In genomic region chrX:7765281-7765670, GRCm38 (mm10) we compare ENCODE assay signal across 8 mouse cellular contexts. TPM values are rescaled to one million over a fixed set of nuclear protein-coding genes. Genes with fewer than 3 reads are reported as not detected.
DNase-seq lines count a peak whose midpoint lies in the region; ATAC-seq and TF ChIP-seq lines count a peak whose summit lies in the region.

No protein-coding gene starts in this region.

- TF ChIP-seq CTCF in small intestine, adult 2 months (IDR thresholded peaks at IDR 0.05; ENCODE audit: extremely low read depth, insufficient read length, insufficient replicate concordance, low read depth, low read length) = no peak

- H3K9ac ChIP-seq in lung, embryonic 15.5 days = 0 out of 2 replicates have a peak overlapping the region, but pooled peaks have one; percentile 7
- H3K9ac ChIP-seq in forebrain, embryonic 13.5 days = peak overlapping the region; percentile 37; the same call in 1 of the 2 replicates
- H3K9ac ChIP-seq in limb, embryonic 13.5 days = peak overlapping the region; percentile 25; the same call in 1 of the 2 replicates

- peak overlapping the region; percentile 67 for H3K4me3 ChIP-seq in lung, embryonic 15.5 days
- peak overlapping the region; percentile 61 for H3K4me3 ChIP-seq in forebrain, embryonic 13.5 days
- peak overlapping the region; percentile 71 for H3K4me3 ChIP-seq in limb, embryonic 13.5 days
- peak overlapping the region; percentile 14 for H3K4me3 ChIP-seq in small intestine, adult 2 months (ENCODE audit: low read depth, low read length)

- no peak for DNase-seq in lung, postnatal 25 days (ENCODE audit: low spot score)
- DNase-seq in gastrocnemius, adult 8-10 months (ENCODE audit: low spot score in 2 of 2) = no peak
- no peak for DNase-seq in gastrocnemius, postnatal 25 days
- DNase-seq in gastrocnemius, adult 18-20 months (ENCODE audit: low spot score) = no peak

- peaks cover 18% of the 10 kb centered on the region for H3K36me3 ChIP-seq in lung, embryonic 15.5 days
- peaks cover 30% of the 10 kb centered on the region; the same call in 1 of the 2 replicates for H3K36me3 ChIP-seq in forebrain, embryonic 13.5 days (ENCODE audit: poor library complexity, severe bottlenecking)
- peaks cover 39% of the 10 kb centered on the region for H3K36me3 ChIP-seq in limb, embryonic 13.5 days
- peaks cover 31% of the 10 kb centered on the region for H3K36me3 ChIP-seq in small intestine, adult 2 months (ENCODE audit: control insufficient read depth, insufficient read depth, low read length)

- peak overlapping the region; percentile 66 for H3K4me2 ChIP-seq in lung, embryonic 15.5 days
- H3K4me2 ChIP-seq in forebrain, embryonic 13.5 days = peak overlapping the region; percentile 70
- H3K4me2 ChIP-seq in limb, embryonic 13.5 days (replicated peaks) = peak overlapping the region; percentile 71

- no peaks in the 10 kb centered on the region for H3K27me3 ChIP-seq in lung, embryonic 15.5 days
- H3K27me3 ChIP-seq in forebrain, embryonic 13.5 days = no peaks in the 10 kb centered on the region
- H3K27me3 ChIP-seq in limb, embryonic 13.5 days = no peaks in the 10 kb centered on the region
- H3K27me3 ChIP-seq in small intestine, adult 2 months (ENCODE audit: control insufficient read depth, insufficient read depth, low read length) = no peaks in the 10 kb centered on the region

- no peak for ATAC-seq in lung, embryonic 15.5 days (ENCODE audit: borderline replicate concordance, extremely low read depth, low FRiP score, low TSS enrichment)
- ATAC-seq in forebrain, embryonic 13.5 days = no peak
- ATAC-seq in limb, embryonic 13.5 days (ENCODE audit: low FRiP score, low read depth) = no peak

- no peak for TF ChIP-seq POLR2A in small intestine, adult 2 months (IDR thresholded peaks at IDR 0.05; ENCODE audit: low read depth, low read length)

- 19% methylated on average over 11 of the region's 13 CpGs for WGBS in lung, embryonic 15.5 days
- 26% methylated on average over 12 of the region's 13 CpGs for WGBS in forebrain, embryonic 13.5 days
- WGBS in limb, embryonic 13.5 days = 37% methylated on average over 12 of the region's 13 CpGs
- WGBS in small intestine, adult 2 months = 42% methylated on average over 13 of the region's 13 CpGs

- no peaks in the 10 kb centered on the region for H3K9me3 ChIP-seq in lung, embryonic 15.5 days
- H3K9me3 ChIP-seq in forebrain, embryonic 13.5 days (replicated peaks) = no peaks in the 10 kb centered on the region
- H3K9me3 ChIP-seq in limb, embryonic 13.5 days = no peaks in the 10 kb centered on the region

- H3K4me1 ChIP-seq in lung, embryonic 15.5 days = peaks cover 17% of the 10 kb centered on the region
- peaks cover 21% of the 10 kb centered on the region for H3K4me1 ChIP-seq in forebrain, embryonic 13.5 days
- peaks cover 19% of the 10 kb centered on the region for H3K4me1 ChIP-seq in limb, embryonic 13.5 days
- peaks cover 2% of the 10 kb centered on the region; the same call in 1 of the 2 replicates for H3K4me1 ChIP-seq in small intestine, adult 2 months (ENCODE audit: control insufficient read depth, insufficient read depth, insufficient read length, low read length)

- H3K27ac ChIP-seq in lung, embryonic 15.5 days = peak overlapping the region; percentile 56; the same call in 1 of the 2 replicates
- no peak overlapping the region for H3K27ac ChIP-seq in forebrain, embryonic 13.5 days
- no peak overlapping the region for H3K27ac ChIP-seq in limb, embryonic 13.5 days
- no peak overlapping the region for H3K27ac ChIP-seq in small intestine, adult 2 months (ENCODE audit: insufficient read depth, low read depth, low read length)

RNA-seq across cellular contexts. Expression of gene Tfe3, which starts 2.9 kb away (rescaled TPM):
- polyA plus RNA-seq in lung, embryonic 15.5 days (2015; fragmentation: Nextera tagmentation; extraction: Ambion mirVana) = 29.2 and 30.5 TPM in 2 replicates
- 20.0 and 23.8 TPM in 2 replicates for polyA plus RNA-seq in forebrain, embryonic 13.5 days (2015; fragmentation: Nextera tagmentation; extraction: Ambion mirVana)
- 26.4 and 27.6 TPM in 2 replicates for polyA plus RNA-seq in limb, embryonic 13.5 days (2015; fragmentation: Nextera tagmentation; extraction: Ambion mirVana)
- polyA plus RNA-seq in small intestine, adult 2 months (2012; rRNA removed) = 19.5 and 23.0 TPM in 2 replicates
- total RNA-seq in gastrocnemius, adult 8-10 months (2022) = 1 to 10 TPM; 6.0 to 8.1 (median 7.6) TPM
- 1 to 10 TPM; 6.1 to 8.2 TPM for total RNA-seq in gastrocnemius, postnatal 25 days (2021)
- 1 to 10 TPM; 7.9 to 9.2 TPM for total RNA-seq in gastrocnemius, adult 18-20 months (2021)

RNA-seq across cellular contexts. Expression of gene Ccdc120, which starts 14.6 kb away (rescaled TPM):
- polyA plus RNA-seq in lung, embryonic 15.5 days (2015; fragmentation: Nextera tagmentation; extraction: Ambion mirVana) = 23.5 and 23.6 TPM in 2 replicates
- polyA plus RNA-seq in forebrain, embryonic 13.5 days (2015; fragmentation: Nextera tagmentation; extraction: Ambion mirVana) = 30.4 and 33.8 TPM in 2 replicates
- polyA plus RNA-seq in limb, embryonic 13.5 days (2015; fragmentation: Nextera tagmentation; extraction: Ambion mirVana) = 17.5 and 22.1 TPM in 2 replicates
- polyA plus RNA-seq in small intestine, adult 2 months (2012; rRNA removed) = 16.3 and 65.1 TPM in 2 replicates
- 1 to 10 TPM in 1 of 4 experiments, under 1 TPM in 2, not detected in 1; 0.34 to 1.1 (median 0.86) TPM for total RNA-seq in gastrocnemius, adult 8-10 months (2022)
- under 1 TPM; 0.16 to 0.56 TPM for total RNA-seq in gastrocnemius, postnatal 25 days (2021)
- under 1 TPM; 0.34 to 0.50 TPM for total RNA-seq in gastrocnemius, adult 18-20 months (2021)

RNA-seq across cellular contexts. Expression of gene Gripap1, which starts 24.3 kb away (rescaled TPM):
- polyA plus RNA-seq in lung, embryonic 15.5 days (2015; fragmentation: Nextera tagmentation; extraction: Ambion mirVana) = 39.7 and 41.7 TPM in 2 replicates
- polyA plus RNA-seq in forebrain, embryonic 13.5 days (2015; fragmentation: Nextera tagmentation; extraction: Ambion mirVana) = 71.6 and 82.6 TPM in 2 replicates
- 42.0 and 47.3 TPM in 2 replicates for polyA plus RNA-seq in limb, embryonic 13.5 days (2015; fragmentation: Nextera tagmentation; extraction: Ambion mirVana)
- polyA plus RNA-seq in small intestine, adult 2 months (2012; rRNA removed) = 13.0 and 23.2 TPM in 2 replicates
- 10 to 100 TPM; 15.5 to 19.4 (median 16.1) TPM for total RNA-seq in gastrocnemius, adult 8-10 months (2022)
- total RNA-seq in gastrocnemius, postnatal 25 days (2021) = 10 to 100 TPM; 17.5 to 21.2 TPM
- total RNA-seq in gastrocnemius, adult 18-20 months (2021) = 10 to 100 TPM; 16.7 to 19.5 TPM

RNA-seq across cellular contexts. Expression of gene Praf2, which starts 37.0 kb away (rescaled TPM):
- 58.9 and 60.6 TPM in 2 replicates for polyA plus RNA-seq in lung, embryonic 15.5 days (2015; fragmentation: Nextera tagmentation; extraction: Ambion mirVana)
- polyA plus RNA-seq in forebrain, embryonic 13.5 days (2015; fragmentation: Nextera tagmentation; extraction: Ambion mirVana) = 91.9 and 93.3 TPM in 2 replicates
- polyA plus RNA-seq in limb, embryonic 13.5 days (2015; fragmentation: Nextera tagmentation; extraction: Ambion mirVana) = 84.1 and 85.0 TPM in 2 replicates
- polyA plus RNA-seq in small intestine, adult 2 months (2012; rRNA removed) = 36.5 and 46.2 TPM in 2 replicates
- total RNA-seq in gastrocnemius, adult 8-10 months (2022) = 1 to 10 TPM; 3.6 to 4.6 (median 3.7) TPM
- 1 to 10 TPM; 4.7 to 7.3 TPM for total RNA-seq in gastrocnemius, postnatal 25 days (2021)
- 1 to 10 TPM; 5.0 to 5.6 TPM for total RNA-seq in gastrocnemius, adult 18-20 months (2021)

RNA-seq across cellular contexts. Expression of gene Gm45208, which starts 43.2 kb away (rescaled TPM):
- polyA plus RNA-seq in lung, embryonic 15.5 days (2015; fragmentation: Nextera tagmentation; extraction: Ambion mirVana) = not detected in 2 replicates
- 0.53 and 0.67 TPM in 2 replicates for polyA plus RNA-seq in forebrain, embryonic 13.5 days (2015; fragmentation: Nextera tagmentation; extraction: Ambion mirVana)
- 0.48 and 0.78 TPM in 2 replicates for polyA plus RNA-seq in limb, embryonic 13.5 days (2015; fragmentation: Nextera tagmentation; extraction: Ambion mirVana)
- polyA plus RNA-seq in small intestine, adult 2 months (2012; rRNA removed) = 0.10 and 0.25 TPM in 2 replicates
- total RNA-seq in gastrocnemius, adult 8-10 months (2022) = under 1 TPM in 1 of 4 experiments, not detected in 3; 0.83 TPM
- total RNA-seq in gastrocnemius, postnatal 25 days (2021) = not detected
- total RNA-seq in gastrocnemius, adult 18-20 months (2021) = under 1 TPM in 1 of 2 experiments, not detected in 1; 0.45 TPM

Comparison
In these comparisons a context has a peak if more than half of its experiments do, and no peak if none do; other contexts are left out.
1. H3K4me3 ChIP-seq: peak in every context shown above with its lines; median percentile 71 in limb, embryonic 13.5 days; 67 in lung, embryonic 15.5 days; 61 in forebrain, embryonic 13.5 days; 14 in small intestine, adult 2 months.